Mouse (Mus musculus) embryonic facial prominence, embryonic 10.5 days (tissue): Measurements from ENCODE around the gene Cntnap1. TPM values are rescaled to one million over a fixed set of nuclear protein-coding genes. Genes with fewer than 3 reads are reported as not detected.
"Not testable (repeated sequence)": the region's sequence is repeated elsewhere in the genome, so short reads cannot be mapped to it uniquely, and the experiment has no call there.

Experiments used
- DNase-seq: peaks from one replicate; pipeline ENCODE4 v3.0.0-alpha.2; 2017; ENCODE audit warnings: low spot score
- H3K27ac ChIP-seq: fragments of 300-500 bp; sonication (generic); replicated peaks from 2 replicates; pipeline ENCODE4 v1.5.1; 2016; ENCODE audit warnings: mild to moderate bottlenecking
- H3K27me3 ChIP-seq: fragments of 300-500 bp; sonication (generic); replicated peaks from 2 replicates; pipeline ENCODE4 v1.6.1; 2016; ENCODE audit warnings: low read depth, mild to moderate bottlenecking; ENCODE audit not compliant: poor library complexity, severe bottlenecking
- H3K36me3 ChIP-seq: fragments of 300-500 bp; sonication (generic); replicated peaks from 2 replicates; pipeline ENCODE4 v1.6.1; 2016; ENCODE audit warnings: mild to moderate bottlenecking, moderate library complexity
- H3K4me1 ChIP-seq: fragments of 300-500 bp; sonication (generic); 2 replicates; pipeline ENCODE4 v1.6.1; 2016
- H3K4me3 ChIP-seq: fragments of 300-500 bp; sonication (generic); 2 replicates; pipeline ENCODE4 v1.5.1; 2016; ENCODE audit warnings: mild to moderate bottlenecking, moderate library complexity
- H3K9me3 ChIP-seq: fragments of 300-500 bp; sonication (generic); 2 replicates; pipeline ENCODE4 v1.6.1; 2016; ENCODE audit warnings: mild to moderate bottlenecking
- WGBS: fragments of 180-500 bp; shearing (Covaris S2); methylation state at CpG from one replicate; pipeline ENCODE4 v1.1.7; 2016; 5-methylcytosine and 5-hydroxymethylcytosine counted together
- polyA plus RNA-seq: library from polyadenylated mRNA; unstranded; fragments of >200 nt; fragmentation: Nextera tagmentation; extraction: Ambion mirVana; gene quantifications from 2 replicates; pipeline ENCODE4 v1.2.1, GENCODE M21; 2016

Cntnap1 gene
- polyA plus RNA-seq, 1 experiment from 2014 or later, result 0.31 TPM

DNA sequence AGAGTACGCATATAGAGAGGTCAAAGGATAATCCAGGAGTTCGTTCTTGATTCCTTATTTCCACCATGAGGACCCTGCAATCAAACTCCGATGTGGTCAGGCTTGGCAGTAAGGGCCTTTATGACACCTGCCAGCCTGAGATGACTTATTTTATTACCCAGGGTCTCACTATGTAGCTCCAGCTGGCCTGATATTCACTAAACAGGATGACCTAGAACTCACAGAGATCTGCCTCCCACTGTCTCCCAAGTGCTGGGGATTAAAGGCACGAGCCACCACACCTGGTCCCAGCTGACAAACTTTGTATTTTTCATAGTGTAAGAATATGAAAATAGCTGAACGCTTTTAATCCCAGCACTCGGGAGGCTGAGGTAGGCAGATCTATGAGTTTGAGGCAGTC lies 15.2 kb upstream of the Cntnap1 start:
- peak overlapping the region; percentile 55; the same call in 1 of the 2 replicates for H3K4me3 ChIP-seq
- H3K4me1 ChIP-seq, result peaks cover 21% of the 10 kb centered on the region
- no peaks in the 10 kb centered on the region for H3K9me3 ChIP-seq
- H3K27me3 ChIP-seq, result peaks cover 30% of the 10 kb centered on the region
- WGBS, result 69% methylated on average over 6 of the region's 6 CpGs
- no peaks in the 10 kb centered on the region for H3K36me3 ChIP-seq
- no peak for DNase-seq
- H3K27ac ChIP-seq, result no peak overlapping the region

DNA sequence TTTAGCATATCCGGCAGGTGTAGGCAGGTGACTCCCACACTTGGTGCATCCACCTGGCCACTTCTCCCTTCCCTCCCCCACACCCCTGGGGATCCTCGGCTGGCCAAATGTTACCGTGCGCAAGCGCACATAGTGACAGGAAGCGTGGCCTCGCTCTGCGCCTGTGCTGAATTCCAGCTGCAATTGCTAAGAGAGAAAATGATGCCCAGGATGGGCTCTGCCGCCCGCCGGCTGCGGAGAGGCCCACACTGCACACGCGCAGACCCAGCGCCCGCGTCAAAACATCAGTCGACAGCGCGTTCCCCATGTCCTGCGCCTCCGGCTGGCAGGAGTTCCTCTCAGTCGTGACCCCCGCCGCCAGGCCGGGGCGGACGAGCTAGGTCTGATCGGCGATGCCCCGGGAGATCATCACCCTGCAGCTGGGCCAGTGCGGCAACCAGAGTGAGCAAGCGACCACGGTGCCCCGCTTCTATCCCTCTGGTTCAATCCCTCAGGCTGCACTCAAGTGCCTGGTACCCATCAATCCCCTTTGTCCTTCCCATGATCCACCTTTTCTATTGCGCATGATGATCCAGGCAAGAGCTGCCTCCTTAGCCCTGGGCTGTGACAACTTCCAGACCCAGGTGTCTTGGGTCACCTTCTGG lies 14.5 kb upstream of the Cntnap1 start, which contains the start of gene Tubg2:
Tubg2 (plus strand) TSS at position 180 of the 644 bp plus-strand sequence.
- peaks cover 37% of the 10 kb centered on the region for H3K27me3 ChIP-seq
- WGBS, result 1% methylated on average over 36 of the region's 36 CpGs
- DNase-seq, result peak; percentile 83
- H3K27ac ChIP-seq, result peak within 1 kb of the TSS; percentile 84
- H3K4me3 ChIP-seq, result peak within 1 kb of the TSS; percentile 55
- H3K9me3 ChIP-seq, result no peaks in the 10 kb centered on the region
- peaks cover 20% of the 10 kb centered on the region for H3K4me1 ChIP-seq
- no peaks in the 10 kb centered on the region for H3K36me3 ChIP-seq

DNA sequence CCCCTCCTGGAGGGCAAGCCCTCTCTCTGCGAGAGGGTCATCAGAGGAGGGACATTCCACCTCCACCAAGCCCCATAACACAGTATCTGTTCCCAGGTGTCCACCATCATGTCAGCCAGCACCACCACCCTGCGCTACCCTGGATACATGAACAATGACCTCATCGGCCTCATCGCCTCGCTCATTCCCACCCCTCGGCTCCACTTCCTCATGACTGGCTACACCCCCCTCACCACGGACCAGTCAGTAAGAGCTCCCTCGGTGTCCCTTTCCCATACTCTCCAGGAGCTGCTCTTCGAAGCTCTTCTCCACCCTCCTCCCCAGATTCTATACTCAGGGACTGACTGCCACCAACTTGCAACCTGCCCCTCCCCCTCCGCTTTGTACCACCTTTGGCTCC lies 10.2 kb upstream of the Cntnap1 start:
- Histone ChIP-seq H3K4me1 (peaks cover 46% of the 10 kb centered on the region), H3K27me3 (peaks cover 77% of the 10 kb centered on the region)
- not testable (repeated sequence) for DNase-seq, H3K9me3 ChIP-seq, H3K27ac ChIP-seq, H3K4me3 ChIP-seq, H3K36me3 ChIP-seq
- WGBS, result 81% methylated on average over 10 of the region's 10 CpGs

DNA sequence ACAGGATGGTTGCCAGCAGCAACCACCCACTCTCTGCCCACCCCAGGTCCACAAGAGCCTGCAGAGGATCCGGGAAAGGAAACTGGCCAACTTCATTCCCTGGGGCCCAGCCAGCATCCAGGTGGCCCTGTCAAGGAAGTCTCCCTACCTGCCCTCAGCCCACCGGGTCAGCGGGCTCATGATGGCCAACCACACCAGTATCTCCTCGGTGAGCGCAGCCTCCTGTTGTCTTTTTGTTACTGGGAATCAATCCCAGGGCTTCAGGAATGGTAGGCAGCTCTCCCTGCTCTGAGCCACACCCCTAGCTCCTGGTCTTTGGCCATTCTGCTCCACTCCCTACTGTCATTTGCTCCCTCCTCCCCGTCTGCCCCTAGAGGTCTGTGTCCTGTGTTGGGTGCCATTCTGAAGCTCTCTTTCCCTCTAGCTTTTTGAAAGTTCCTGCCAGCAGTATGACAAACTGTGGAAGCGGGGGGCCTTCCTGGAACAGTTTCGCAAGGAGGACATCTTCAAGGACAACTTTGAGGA lies 9.3 kb upstream of the Cntnap1 start:
- Histone ChIP-seq H3K4me1 (peaks cover 37% of the 10 kb centered on the region), H3K27me3 (peaks cover 83% of the 10 kb centered on the region)
- not testable (repeated sequence) for H3K9me3 ChIP-seq, H3K4me3 ChIP-seq, H3K27ac ChIP-seq, H3K36me3 ChIP-seq, DNase-seq
- 77% methylated on average over 8 of the region's 8 CpGs for WGBS

DNA sequence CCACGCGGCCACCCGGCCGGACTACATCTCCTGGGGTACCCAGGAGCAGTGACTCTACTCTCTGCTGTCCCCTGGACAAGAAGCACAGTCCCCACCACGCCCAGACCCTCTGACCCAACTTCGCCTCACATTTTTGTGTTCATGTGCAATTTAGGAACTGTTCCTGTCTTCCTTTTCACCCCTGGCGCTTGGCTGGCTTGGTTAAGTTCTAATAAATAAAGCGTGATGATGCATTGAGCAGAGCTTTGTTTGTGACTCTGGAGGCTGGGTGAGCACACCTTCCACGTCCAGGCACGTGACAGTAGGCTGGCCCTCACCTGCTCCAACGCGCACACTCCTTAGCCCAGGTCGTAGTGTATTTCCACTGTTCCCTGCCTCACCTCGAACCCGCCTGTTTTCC lies 8.8 kb upstream of the Cntnap1 start:
- Histone ChIP-seq H3K9me3 (no peaks in the 10 kb centered on the region), H3K27ac (no peak overlapping the region), H3K4me1 (peaks cover 37% of the 10 kb centered on the region), H3K27me3 (peaks cover 83% of the 10 kb centered on the region), H3K36me3 (peaks cover 13% of the 10 kb centered on the region), H3K4me3 (no peak overlapping the region)
- no peak for DNase-seq
- WGBS, result 87% methylated on average over 15 of the region's 15 CpGs

DNA sequence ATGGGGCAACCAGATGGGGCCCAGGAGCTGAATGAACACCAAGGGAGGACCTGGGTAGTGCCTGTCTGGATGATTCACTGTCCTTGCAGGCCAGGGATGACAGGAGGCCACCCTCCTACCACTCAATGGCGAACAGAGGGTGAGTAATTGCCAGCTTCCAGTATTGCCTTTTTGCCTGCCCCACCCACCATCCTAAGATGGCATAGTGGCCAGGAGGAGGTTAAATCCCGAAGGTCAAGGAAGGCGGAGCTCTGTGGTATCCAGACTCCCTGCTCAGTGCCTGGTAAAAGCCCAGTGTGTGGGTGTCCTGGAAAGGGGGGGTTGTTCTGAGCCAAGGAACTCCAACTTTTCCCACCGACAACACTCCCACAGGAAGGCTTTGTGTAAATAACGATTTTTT lies 8.0 kb upstream of the Cntnap1 start:
- 47% methylated on average over 5 of the region's 5 CpGs for WGBS
- peaks cover 37% of the 10 kb centered on the region for H3K4me1 ChIP-seq
- H3K27ac ChIP-seq, result no peak overlapping the region
- no peaks in the 10 kb centered on the region for H3K9me3 ChIP-seq
- H3K4me3 ChIP-seq, result no peak overlapping the region
- peaks cover 17% of the 10 kb centered on the region for H3K36me3 ChIP-seq
- peaks cover 85% of the 10 kb centered on the region for H3K27me3 ChIP-seq
- DNase-seq, result no peak

DNA sequence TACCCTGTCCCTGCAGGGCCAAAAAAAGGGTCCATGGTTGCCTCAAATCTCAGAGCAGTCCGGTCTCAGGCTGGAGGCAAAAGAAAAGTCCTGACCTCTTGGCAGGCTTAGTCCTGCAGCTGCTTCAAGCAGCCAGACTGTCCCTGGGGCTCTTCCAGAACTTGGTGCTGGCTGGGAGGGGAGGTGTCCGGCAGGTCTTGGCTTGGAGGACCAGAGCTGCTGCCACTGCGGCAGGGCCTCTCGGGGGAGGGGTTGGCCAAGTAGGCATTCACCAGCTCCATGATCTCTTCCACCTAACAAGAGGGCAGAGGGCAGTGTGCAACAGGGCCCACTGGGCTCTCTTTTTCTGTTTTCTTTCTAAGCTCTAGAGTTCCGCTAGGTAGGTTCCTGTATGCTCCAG lies 7.6 kb upstream of the Cntnap1 start:
- WGBS, result 44% methylated on average over 5 of the region's 5 CpGs
- H3K27ac ChIP-seq, result no peak overlapping the region
- peaks cover 42% of the 10 kb centered on the region for H3K4me1 ChIP-seq
- H3K4me3 ChIP-seq, result no peak overlapping the region
- DNase-seq, result no peak
- H3K27me3 ChIP-seq, result peaks cover 85% of the 10 kb centered on the region
- peaks cover 22% of the 10 kb centered on the region for H3K36me3 ChIP-seq
- H3K9me3 ChIP-seq, result no peaks in the 10 kb centered on the region

DNA sequence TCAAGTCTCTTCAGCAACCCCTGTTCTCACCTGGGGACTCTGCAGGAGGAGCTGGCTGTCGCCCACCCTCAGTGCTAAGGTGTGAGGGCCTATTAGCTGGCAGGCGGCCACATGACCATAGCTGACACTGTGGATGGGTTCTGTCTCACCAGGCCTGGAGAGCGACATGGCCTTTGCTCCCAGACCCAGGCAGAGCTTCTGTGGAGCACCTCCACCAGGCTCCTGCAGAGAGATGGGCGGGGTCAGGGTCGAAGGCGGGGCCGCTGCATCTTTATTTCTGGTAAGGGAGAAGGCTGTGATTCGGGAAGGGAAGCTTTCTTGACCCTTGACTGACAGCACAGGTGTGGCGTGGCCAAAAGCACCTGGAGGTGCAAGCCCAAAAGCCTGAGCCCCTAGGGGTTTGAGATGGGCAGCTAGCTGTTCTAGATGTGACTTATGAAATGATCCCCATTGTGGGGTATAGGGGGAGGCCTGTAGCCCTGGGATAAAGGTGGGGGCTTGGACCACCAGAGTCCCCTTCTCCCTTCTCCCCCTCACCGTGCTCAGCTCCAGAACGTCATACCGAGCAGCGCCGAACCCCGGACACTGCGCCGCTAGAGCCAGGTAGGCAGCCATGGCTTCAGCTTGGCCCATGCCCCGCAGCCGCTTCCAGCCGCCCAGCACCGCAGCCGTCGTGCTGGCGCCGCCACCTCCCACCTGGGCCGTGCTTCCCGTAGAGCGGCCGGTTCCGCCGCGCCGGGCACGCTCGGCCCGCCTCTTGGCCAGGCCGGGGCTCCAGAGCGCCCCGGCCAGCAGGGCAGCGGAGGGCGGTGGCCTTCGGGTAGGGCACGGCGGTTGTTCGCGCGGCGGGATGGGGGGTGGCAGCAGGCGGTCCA lies 6.6 kb upstream of the Cntnap1 start:
- H3K27ac ChIP-seq, result no peak overlapping the region; the same call in 1 of the 2 replicates
- H3K4me1 ChIP-seq, result peaks cover 40% of the 10 kb centered on the region
- peaks cover 89% of the 10 kb centered on the region for H3K27me3 ChIP-seq
- peak; percentile 35 for DNase-seq
- peak overlapping the region; percentile 54 for H3K4me3 ChIP-seq
- 6% methylated on average over 49 of the region's 49 CpGs for WGBS
- no peaks in the 10 kb centered on the region for H3K9me3 ChIP-seq
- H3K36me3 ChIP-seq, result peaks cover 23% of the 10 kb centered on the region

DNA sequence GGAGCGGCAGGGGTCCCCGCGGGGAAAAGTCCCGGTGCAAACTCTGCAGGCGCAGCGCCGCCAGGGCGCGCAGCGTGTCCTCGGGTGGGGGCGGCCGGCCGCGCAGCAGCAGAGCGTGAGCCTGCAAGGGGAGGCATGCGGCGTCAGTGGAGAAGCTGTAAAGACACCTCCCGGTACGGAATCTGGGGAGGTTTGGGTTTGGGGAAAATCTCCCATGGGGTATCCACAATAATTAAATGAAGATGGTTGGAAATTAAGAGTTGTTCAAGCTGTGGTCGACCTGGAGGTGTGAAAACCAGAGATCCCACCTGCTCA lies 6.0 kb upstream of the Cntnap1 start:
- H3K27ac ChIP-seq, result no peak overlapping the region; the same call in 1 of the 2 replicates
- H3K4me3 ChIP-seq, result peak overlapping the region; percentile 54
- peaks cover 44% of the 10 kb centered on the region for H3K4me1 ChIP-seq
- peak; percentile 46 for DNase-seq
- 2% methylated on average over 21 of the region's 21 CpGs for WGBS
- no peaks in the 10 kb centered on the region for H3K9me3 ChIP-seq
- peaks cover 23% of the 10 kb centered on the region for H3K36me3 ChIP-seq
- H3K27me3 ChIP-seq, result peaks cover 92% of the 10 kb centered on the region

DNA sequence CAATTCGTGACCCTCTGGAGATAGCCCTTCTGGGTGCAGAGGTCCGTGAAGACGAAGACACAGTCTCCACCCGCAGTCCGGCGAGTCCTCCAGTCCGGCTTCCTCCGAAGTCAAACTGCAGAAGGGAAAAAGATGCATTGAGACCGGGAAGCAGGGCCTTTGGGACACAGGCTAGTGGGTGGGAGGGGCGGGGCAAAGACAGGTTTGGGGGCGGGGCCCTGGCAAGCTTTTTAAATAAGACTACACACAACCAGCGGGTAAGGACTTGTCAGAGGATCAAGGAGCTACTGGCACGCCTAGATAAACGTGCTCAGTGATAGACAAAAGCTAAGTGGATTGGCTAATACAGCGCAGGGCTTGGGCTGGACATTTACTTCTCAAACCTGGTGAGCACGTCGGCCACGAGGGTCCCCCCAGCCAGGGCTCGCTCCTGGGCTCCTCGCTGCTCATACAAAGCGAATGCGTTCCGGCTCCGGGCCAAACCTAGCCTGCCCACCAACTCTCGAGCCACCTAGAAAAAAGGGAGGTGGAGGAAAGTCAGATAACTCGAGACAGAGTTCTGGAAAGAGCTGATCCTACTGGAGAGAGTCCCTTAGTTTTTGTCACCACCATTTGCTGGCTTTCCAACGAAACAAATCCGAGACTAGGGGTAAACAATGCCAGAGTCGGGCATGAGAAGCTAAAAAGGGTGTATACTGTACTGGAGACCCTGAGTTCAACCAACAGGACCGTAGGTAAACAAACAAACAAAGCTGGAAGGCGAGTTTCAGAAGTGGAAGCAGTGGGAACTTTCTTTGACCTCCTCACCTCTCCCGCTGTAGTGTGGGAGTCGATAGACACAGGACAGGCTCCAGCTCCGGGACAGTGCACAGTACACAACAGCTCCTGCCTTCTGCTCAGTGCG lies 5.4 kb upstream of the Cntnap1 start:
- no peak overlapping the region for H3K27ac ChIP-seq
- H3K9me3 ChIP-seq, result no peaks in the 10 kb centered on the region
- peaks cover 98% of the 10 kb centered on the region for H3K27me3 ChIP-seq
- H3K36me3 ChIP-seq, result peaks cover 23% of the 10 kb centered on the region
- DNase-seq, result peak; percentile 60
- WGBS, result 5% methylated on average over 35 of the region's 35 CpGs
- peak overlapping the region; percentile 54 for H3K4me3 ChIP-seq
- H3K4me1 ChIP-seq, result peaks cover 50% of the 10 kb centered on the region

DNA sequence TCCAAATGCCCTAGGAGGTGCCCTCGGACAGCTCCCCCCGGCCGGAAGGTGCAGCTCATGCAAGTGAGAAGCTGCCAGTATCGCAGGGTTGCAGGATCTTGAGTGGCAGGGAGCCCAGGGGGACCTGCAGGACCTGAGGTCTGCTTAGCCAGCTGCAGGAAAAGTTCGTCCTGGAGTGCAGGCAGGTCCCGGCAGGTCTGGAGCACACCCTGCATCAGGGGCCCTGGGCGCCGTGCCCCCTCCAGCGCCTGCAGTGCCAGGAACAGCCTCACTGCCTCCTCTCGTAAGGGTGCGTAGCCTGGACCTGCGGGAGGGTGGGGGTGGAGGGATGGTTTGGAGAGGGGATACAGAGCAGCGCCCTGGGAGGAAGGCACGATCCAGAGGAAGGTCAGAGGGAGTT lies 4.0 kb upstream of the Cntnap1 start:
- Histone ChIP-seq H3K4me3 (0 out of 2 replicates have a peak overlapping the region, but pooled peaks have one; percentile 25), H3K4me1 (peaks cover 64% of the 10 kb centered on the region), H3K27ac (no peak overlapping the region), H3K9me3 (no peaks in the 10 kb centered on the region), H3K27me3 (peaks cover 99% of the 10 kb centered on the region), H3K36me3 (peaks cover 23% of the 10 kb centered on the region)
- WGBS, result 33% methylated on average over 14 of the region's 14 CpGs
- no peak for DNase-seq
